Mouse (Mus musculus) bone marrow macrophage, adult 2 months (primary cell): ENCODE results near the gene AU021092. TPM values are rescaled to one million over a fixed set of nuclear protein-coding genes. Genes with fewer than 3 reads are reported as not detected.

ENCODE experiments used
- H3K27ac ChIP-seq: 2 replicates; pipeline ENCODE4 v1.5.1; 2012; ENCODE audit warnings: low read depth, low read length; ENCODE audit not compliant: insufficient read depth
- H3K4me1 ChIP-seq: 2 replicates; pipeline ENCODE4 v1.6.1; 2012; ENCODE audit warnings: low read length; ENCODE audit not compliant: control insufficient read depth, insufficient read depth
- H3K4me3 ChIP-seq: 2 replicates; pipeline ENCODE4 v1.5.1; 2012; ENCODE audit warnings: mild to moderate bottlenecking, low read length, moderate library complexity; ENCODE audit not compliant: insufficient read depth
- CTCF ChIP-seq: IDR thresholded peaks from 2 replicates; pipeline ENCODE4 v1.5.1; 2012; ENCODE audit warnings: low read depth, mild to moderate bottlenecking, low read length, moderate library complexity
- POLR2A ChIP-seq: IDR thresholded peaks from 2 replicates; pipeline ENCODE4 v1.6.1; 2012; ENCODE audit warnings: mild to moderate bottlenecking, low read depth, low read length, borderline replicate concordance
- polyA plus RNA-seq: library from polyadenylated mRNA; stranded (reverse); fragments of >200 nt; gene quantifications from 2 replicates; pipeline ENCODE4 v1.2.4, GENCODE M21; 2012; ENCODE audit not compliant: missing spikeins, insufficient read depth, insufficient read length

AU021092 gene
- polyA plus RNA-seq, 1 experiment, result not detected

GRCm38 (mm10) chr16:5185691-5186090 is 36.4 kb downstream of the AU021092 start:
- TF ChIP-seq CTCF, result no peak
- TF ChIP-seq POLR2A, result no peak
- Histone ChIP-seq H3K4me3 (no peak overlapping the region), H3K27ac (no peak overlapping the region), H3K4me1 (peaks cover 16% of the 10 kb centered on the region)

- Histone ChIP-seq H3K4me1 (peaks cover 16% of the 10 kb centered on the region), H3K4me3 (no peak overlapping the region), H3K27ac (no peak overlapping the region)
- TF ChIP-seq CTCF (no peak), POLR2A (no peak)
Observed at GRCm38 (mm10) chr16:5184956-5185355, 37.1 kb downstream of the AU021092 start.

DNA sequence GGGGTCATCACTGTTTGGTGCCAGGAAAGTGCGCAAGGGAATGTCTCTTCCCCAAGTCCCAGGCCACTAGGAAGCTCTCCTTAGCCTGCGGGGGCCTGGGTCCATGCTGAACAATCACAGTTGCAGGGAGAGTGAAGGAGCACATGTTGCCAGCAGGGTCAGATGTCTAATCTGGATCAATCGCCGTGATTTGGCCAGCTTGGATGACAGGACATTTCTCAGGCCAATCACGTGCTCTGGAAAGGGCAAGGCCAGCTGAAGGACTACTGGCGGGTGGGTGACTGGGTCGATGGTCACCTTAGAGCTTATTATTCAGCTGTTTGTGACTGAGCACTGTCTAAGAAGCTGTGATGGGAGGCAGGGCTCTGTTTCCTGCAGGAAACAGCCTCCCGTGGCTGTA is 38.0 kb downstream of the AU021092 start:
- TF ChIP-seq CTCF (no peak), POLR2A (no peak)
- Histone ChIP-seq H3K4me3 (no peak overlapping the region), H3K4me1 (peaks cover 16% of the 10 kb centered on the region), H3K27ac (no peak overlapping the region)

- Histone ChIP-seq H3K4me3 (no peak overlapping the region), H3K4me1 (peaks cover 16% of the 10 kb centered on the region), H3K27ac (no peak overlapping the region)
- no peak for TF ChIP-seq POLR2A
- no peak for TF ChIP-seq CTCF
Observed at GRCm38 (mm10) chr16:5183310-5183975, 38.7 kb downstream of the AU021092 start.

DNA sequence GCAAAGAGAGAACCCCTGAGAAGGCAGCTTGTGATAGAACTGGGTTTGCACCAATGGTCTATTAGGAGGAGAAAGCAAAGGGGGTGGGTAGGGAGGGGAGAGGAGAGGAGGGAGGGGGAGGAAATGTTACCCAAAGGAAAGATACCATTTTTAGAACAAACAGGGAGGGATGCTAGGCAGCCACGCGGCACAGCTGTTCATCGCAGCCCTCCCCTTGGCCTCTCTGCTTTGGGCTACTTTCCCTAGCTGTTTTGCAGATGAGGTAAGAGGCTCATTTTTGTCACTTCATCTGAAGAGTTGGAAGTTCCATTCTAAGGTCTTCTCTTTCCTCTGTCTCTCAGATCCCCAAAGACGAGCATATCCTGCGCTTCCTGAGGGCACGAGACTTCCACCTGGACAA is 49.5 kb downstream of the AU021092 start:
- no peak overlapping the region for H3K27ac ChIP-seq
- no peak for TF ChIP-seq CTCF
- TF ChIP-seq POLR2A, result no peak

DNA sequence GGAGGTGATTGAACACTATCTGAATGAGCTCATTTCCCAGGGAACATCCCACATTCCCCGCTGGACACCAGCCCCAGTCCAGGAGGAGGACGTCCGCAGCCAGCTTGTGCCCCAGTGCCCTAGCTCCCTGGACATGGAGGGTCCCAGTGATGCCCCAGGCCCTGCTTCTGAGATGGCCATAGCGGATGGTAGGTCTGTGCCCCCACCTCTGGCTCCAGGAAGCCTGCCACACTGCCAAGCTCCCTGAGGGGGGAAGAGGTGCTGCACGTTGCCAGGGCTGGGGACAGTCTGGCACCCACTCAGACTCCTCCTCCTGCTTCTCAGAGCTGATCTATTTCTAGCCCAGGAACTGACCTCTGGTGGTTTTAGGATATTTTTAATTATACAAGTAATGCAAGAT is 53.3 kb downstream of the AU021092 start:
- TF ChIP-seq CTCF, result no peak
- TF ChIP-seq POLR2A, result no peak
- Histone ChIP-seq H3K27ac (no peak overlapping the region), H3K4me1 (peaks cover 21% of the 10 kb centered on the region), H3K4me3 (no peak overlapping the region)

More for the DNA sequence above, 49.5 kb downstream of the AU021092 start:
- peaks cover 13% of the 10 kb centered on the region for H3K4me1 ChIP-seq
- no peak overlapping the region for H3K4me3 ChIP-seq

GRCm38 (mm10) chr16:5168038-5168437 is 54.1 kb downstream of the AU021092 start:
- peaks cover 21% of the 10 kb centered on the region for H3K4me1 ChIP-seq
- TF ChIP-seq CTCF (no peak), POLR2A (no peak)

DNA sequence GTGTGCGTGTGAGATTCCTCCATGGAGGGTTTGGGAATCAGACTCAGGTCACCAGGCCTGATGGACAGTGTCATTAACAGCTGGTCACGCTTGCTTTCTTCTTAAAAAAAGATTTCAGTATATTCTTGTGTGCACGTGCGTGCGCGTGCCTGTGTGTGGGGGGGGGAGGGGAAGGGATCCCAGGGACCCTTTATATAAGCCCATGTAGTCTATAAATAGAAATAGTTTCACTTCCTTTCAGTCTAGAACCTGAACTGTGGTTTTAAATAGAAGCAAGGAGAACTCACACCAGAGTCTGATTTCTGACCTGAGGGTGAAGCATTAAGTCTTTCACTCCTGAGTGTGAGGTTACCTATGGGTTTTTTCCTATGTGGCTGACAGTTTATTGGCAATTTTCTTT is 57.8 kb downstream of the AU021092 start:
- Histone ChIP-seq H3K4me3 (no peak overlapping the region), H3K4me1 (peaks cover 18% of the 10 kb centered on the region), H3K27ac (no peak overlapping the region)
- no peak for TF ChIP-seq POLR2A
- no peak for TF ChIP-seq CTCF

More at GRCm38 (mm10) chr16:5168038-5168437, 54.1 kb downstream of the AU021092 start:
- Histone ChIP-seq H3K4me3 (no peak overlapping the region), H3K27ac (no peak overlapping the region)

Other genes starting within 250 kb of the AU021092 start
- gene Sept12, start 224.4 kb downstream of the AU021092 start, polyA plus RNA-seq, result not detected in 2 replicates
- gene Smim22, start 215.0 kb downstream of the AU021092 start, polyA plus RNA-seq, result not detected in 2 replicates
- gene Rogdi, start 208.7 kb downstream of the AU021092 start, polyA plus RNA-seq, result 72.5 and 76.6 TPM in 2 replicates
- gene Glyr1, start 172.4 kb downstream of the AU021092 start, polyA plus RNA-seq, result 84.0 and 94.6 TPM in 2 replicates
- gene Ubn1, start 172.2 kb downstream of the AU021092 start, polyA plus RNA-seq, result 35.1 and 37.6 TPM in 2 replicates
- gene Ppl, start 89.9 kb downstream of the AU021092 start, polyA plus RNA-seq, result not detected in 2 replicates
- gene Sec14l5, start 75.2 kb downstream of the AU021092 start, polyA plus RNA-seq, result not detected in 2 replicates
- gene Nagpa, start 18.3 kb downstream of the AU021092 start, polyA plus RNA-seq, result 49.7 and 66.8 TPM in 2 replicates
- gene Alg1, start 11.3 kb upstream of the AU021092 start, polyA plus RNA-seq, result 26.9 and 28.0 TPM in 2 replicates
- gene Eef2kmt, start 33.7 kb upstream of the AU021092 start, polyA plus RNA-seq, result 9.8 and 12.4 TPM in 2 replicates